Comparison of ENCODE assay signal across 8 mouse cellular contexts in the genomic region with DNA sequence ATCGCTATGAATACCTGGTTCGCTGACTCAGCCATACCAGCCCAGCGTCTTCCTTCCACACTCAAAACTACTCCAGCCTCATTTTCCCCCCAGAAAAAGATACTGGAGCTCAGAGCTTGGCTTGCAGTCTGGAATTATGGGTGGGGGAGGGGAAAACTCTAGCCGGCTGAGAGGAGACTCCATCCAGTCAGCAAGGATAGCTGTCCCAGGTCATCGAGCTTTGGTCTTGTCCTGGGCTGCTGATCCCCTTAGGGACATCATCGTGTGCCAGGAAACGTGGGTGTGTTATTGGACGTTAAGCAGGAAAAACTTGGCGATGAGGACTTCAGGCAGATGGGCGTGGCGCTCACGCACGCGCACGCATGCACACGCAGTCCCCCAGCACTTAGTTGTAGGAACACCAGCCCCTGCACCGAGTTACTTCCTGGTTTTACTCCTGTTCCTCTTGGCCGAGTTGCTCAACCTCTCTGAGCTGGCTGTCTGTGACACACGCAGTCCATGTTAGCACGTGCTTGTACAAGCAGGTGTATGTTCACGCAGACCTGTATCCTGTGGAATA. TPM values are rescaled to one million over a fixed set of nuclear protein-coding genes. Genes with fewer than 3 reads are reported as not detected.
DNase-seq lines count a peak whose midpoint lies in the region; ATAC-seq and TF ChIP-seq lines count a peak whose summit lies in the region.

No protein-coding gene starts in this region.

- H3K27me3 ChIP-seq in heart, embryonic 10.5 days (ENCODE audit: insufficient read depth, poor library complexity, severe bottlenecking), result peaks cover 79% of the 10 kb centered on the region
- peaks cover 40% of the 10 kb centered on the region for H3K27me3 ChIP-seq in limb, embryonic 13.5 days
- peaks cover 55% of the 10 kb centered on the region for H3K27me3 ChIP-seq in midbrain, postnatal 0 days (ENCODE audit: insufficient read depth, low read length)

- no peak for ATAC-seq in limb, embryonic 13.5 days (ENCODE audit: low FRiP score, low read depth)
- no peak for ATAC-seq in midbrain, postnatal 0 days (ENCODE audit: low FRiP score)
- no peak for ATAC-seq in megakaryocyte-erythroid progenitor cell, adult 5-6 weeks (replicated peaks; ENCODE audit: low FRiP score, low TSS enrichment, poor library complexity, severe bottlenecking)

- no peaks in the 10 kb centered on the region for H3K36me3 ChIP-seq in heart, embryonic 10.5 days
- H3K36me3 ChIP-seq in limb, embryonic 13.5 days, result no peaks in the 10 kb centered on the region
- H3K36me3 ChIP-seq in midbrain, postnatal 0 days (ENCODE audit: insufficient read depth, low read length), result no peaks in the 10 kb centered on the region

- peak; percentile 69 to 70 for DNase-seq in heart, adult 18-20 months
- no peak for DNase-seq in heart, postnatal 25 days (ENCODE audit: low spot score)
- peak; percentile 74 for DNase-seq in NIH3T3 (ENCODE audit: low read depth)
- DNase-seq in heart, embryonic 10.5 days (ENCODE audit: low spot score), result no peak
- no peak for DNase-seq in midbrain, postnatal 0 days (ENCODE audit: low spot score)
- DNase-seq in right cerebral cortex, postnatal 10 days (ENCODE audit: low spot score in 2 of 2), result no peak

- TF ChIP-seq CTCF in midbrain, postnatal 0 days (IDR thresholded peaks at IDR 0.05), result no peak

- peaks cover 93% of the 10 kb centered on the region for H3K4me1 ChIP-seq in heart, embryonic 10.5 days
- peaks cover 91% of the 10 kb centered on the region for H3K4me1 ChIP-seq in limb, embryonic 13.5 days
- H3K4me1 ChIP-seq in midbrain, postnatal 0 days (ENCODE audit: insufficient read depth, low read length), result peaks cover 19% of the 10 kb centered on the region

- no peaks in the 10 kb centered on the region for H3K9me3 ChIP-seq in heart, embryonic 10.5 days
- H3K9me3 ChIP-seq in limb, embryonic 13.5 days, result no peaks in the 10 kb centered on the region
- H3K9me3 ChIP-seq in midbrain, postnatal 0 days (ENCODE audit: low read length), result no peaks in the 10 kb centered on the region

- H3K4me2 ChIP-seq in limb, embryonic 13.5 days (replicated peaks), result peak overlapping the region; percentile 89
- H3K4me2 ChIP-seq in midbrain, postnatal 0 days (ENCODE audit: low read depth, low read length, poor library complexity, severe bottlenecking), result peak overlapping the region; percentile 20

- peak overlapping the region; percentile 74 for H3K4me3 ChIP-seq in heart, embryonic 10.5 days
- H3K4me3 ChIP-seq in limb, embryonic 13.5 days, result peak overlapping the region; percentile 73
- no peak overlapping the region for H3K4me3 ChIP-seq in midbrain, postnatal 0 days (ENCODE audit: low read depth, low read length)

- intact Hi-C loops in heart, postnatal 25 days (cut with DNase I), result no loop called here

- 4% methylated on average over 21 of the region's 21 CpGs for WGBS in heart, embryonic 10.5 days
- 5% methylated on average over 21 of the region's 21 CpGs for WGBS in limb, embryonic 13.5 days
- 3% methylated on average over 21 of the region's 21 CpGs for WGBS in midbrain, postnatal 0 days

- H3K9ac ChIP-seq in limb, embryonic 13.5 days, result no peak overlapping the region
- H3K9ac ChIP-seq in midbrain, postnatal 0 days (replicated peaks; ENCODE audit: low read length, poor library complexity, severe bottlenecking), result no peak overlapping the region

- peak overlapping the region; percentile 84 for H3K27ac ChIP-seq in heart, embryonic 10.5 days
- H3K27ac ChIP-seq in limb, embryonic 13.5 days, result no peak overlapping the region
- H3K27ac ChIP-seq in midbrain, postnatal 0 days (ENCODE audit: low read depth, low read length), result no peak overlapping the region

RNA-seq across cellular contexts. Expression of gene Gadd45b, which starts 3.6 kb away (rescaled TPM):
- 10 to 100 TPM; 14.9 to 19.0 TPM for total RNA-seq in heart, adult 18-20 months (2021)
- 10 to 100 TPM in 1 of 2 experiments, 1 to 10 TPM in 1; 8.2 to 14.1 TPM for total RNA-seq in heart, postnatal 25 days (2021)
- polyA plus RNA-seq in heart, embryonic 10.5 days (2016; fragmentation: Nextera tagmentation; extraction: Ambion mirVana), result 17.1 and 20.1 TPM in 2 replicates
- polyA plus RNA-seq in limb, embryonic 13.5 days (2015; fragmentation: Nextera tagmentation; extraction: Ambion mirVana), result 32.3 and 32.7 TPM in 2 replicates
- total RNA-seq in midbrain, postnatal 0 days (2014; rRNA removed), result 3.5 and 7.3 TPM in 2 replicates
- 5.0 and 6.4 TPM in 2 replicates for polyA plus RNA-seq in midbrain, postnatal 0 days (2015; fragmentation: Nextera tagmentation; extraction: Ambion mirVana)
- not detected in 2 replicates for total RNA-seq in megakaryocyte-erythroid progenitor cell, adult 5-6 weeks (2014; fragmentation: Nextera tagmentation)
- 7.5 and 8.7 TPM in 2 replicates for total RNA-seq in megakaryocyte-erythroid progenitor cell, adult 5-6 weeks (2017)

RNA-seq across cellular contexts. Expression of gene Lmnb2, which starts 15.5 kb away (rescaled TPM):
- 1 to 10 TPM; 4.7 to 5.8 TPM for total RNA-seq in heart, adult 18-20 months (2021)
- total RNA-seq in heart, postnatal 25 days (2021), result 1 to 10 TPM; 4.6 to 5.6 TPM
- polyA plus RNA-seq in heart, embryonic 10.5 days (2016; fragmentation: Nextera tagmentation; extraction: Ambion mirVana), result 39.7 and 47.3 TPM in 2 replicates
- polyA plus RNA-seq in limb, embryonic 13.5 days (2015; fragmentation: Nextera tagmentation; extraction: Ambion mirVana), result 54.6 and 63.2 TPM in 2 replicates
- total RNA-seq in midbrain, postnatal 0 days (2014; rRNA removed), result 40.2 and 47.3 TPM in 2 replicates
- 22.6 and 22.7 TPM in 2 replicates for polyA plus RNA-seq in midbrain, postnatal 0 days (2015; fragmentation: Nextera tagmentation; extraction: Ambion mirVana)
- 14.9 and 24.4 TPM in 2 replicates for total RNA-seq in megakaryocyte-erythroid progenitor cell, adult 5-6 weeks (2014; fragmentation: Nextera tagmentation)
- total RNA-seq in megakaryocyte-erythroid progenitor cell, adult 5-6 weeks (2017), result 24.0 and 29.0 TPM in 2 replicates

RNA-seq across cellular contexts. Expression of gene Timm13, which starts 32.7 kb away (rescaled TPM):
- 100 to 1,000 TPM; 125 to 144 TPM for total RNA-seq in heart, adult 18-20 months (2021)
- 100 to 1,000 TPM; 143 to 148 TPM for total RNA-seq in heart, postnatal 25 days (2021)
- 348 and 363 TPM in 2 replicates for polyA plus RNA-seq in heart, embryonic 10.5 days (2016; fragmentation: Nextera tagmentation; extraction: Ambion mirVana)
- polyA plus RNA-seq in limb, embryonic 13.5 days (2015; fragmentation: Nextera tagmentation; extraction: Ambion mirVana), result 306 and 335 TPM in 2 replicates
- 153 and 267 TPM in 2 replicates for total RNA-seq in midbrain, postnatal 0 days (2014; rRNA removed)
- polyA plus RNA-seq in midbrain, postnatal 0 days (2015; fragmentation: Nextera tagmentation; extraction: Ambion mirVana), result 362 and 384 TPM in 2 replicates
- 206 and 233 TPM in 2 replicates for total RNA-seq in megakaryocyte-erythroid progenitor cell, adult 5-6 weeks (2014; fragmentation: Nextera tagmentation)
- 27.7 and 49.2 TPM in 2 replicates for total RNA-seq in megakaryocyte-erythroid progenitor cell, adult 5-6 weeks (2017)

Comparison
In these comparisons a context has a peak if more than half of its experiments do, and no peak if none do; other contexts are left out.
1. DNase-seq: peak in heart, adult 18-20 months (2 of 2) and NIH3T3 (single experiment); none in heart, postnatal 25 days (single experiment), heart, embryonic 10.5 days (single experiment), midbrain, postnatal 0 days (single experiment) and right cerebral cortex, postnatal 10 days (0 of 2).